Mouse (Mus musculus) natural killer cell, adult 2 months (primary cell): Measurements from ENCODE around the gene Plxdc1.

Experiments used
- DNase-seq, 2 experiments: peaks; one replicate each; pipeline ENCODE4 v3.0.0; 2022; ENCODE audit warnings: low spot score in 2 of 2

Plxdc1 gene

GRCm38 (mm10) chr11:97913111-97913510 is 73.1 kb downstream of the Plxdc1 start:
- no peak for DNase-seq

- no peak for DNase-seq
These were observed 77.5 kb downstream of the Plxdc1 start for GRCm38 (mm10) chr11:97908634-97909348.

GRCm38 (mm10) chr11:97907935-97908334 is 78.3 kb downstream of the Plxdc1 start:
- no peak for DNase-seq

- DNase-seq: no peak
These were observed 79.3 kb downstream of the Plxdc1 start for GRCm38 (mm10) chr11:97906905-97907304.

GRCm38 (mm10) chr11:97905941-97906340 is 80.3 kb downstream of the Plxdc1 start:
- no peak for DNase-seq

- DNase-seq: no peak
These were observed 80.7 kb downstream of the Plxdc1 start for GRCm38 (mm10) chr11:97905540-97905939.

GRCm38 (mm10) chr11:97904801-97905200 is 81.4 kb downstream of the Plxdc1 start:
- DNase-seq: no peak

GRCm38 (mm10) chr11:97901806-97902205 is 84.4 kb downstream of the Plxdc1 start:
- no peak for DNase-seq

GRCm38 (mm10) chr11:97899822-97900221 is 86.4 kb downstream of the Plxdc1 start:
- peak; percentile 75 to 85 for DNase-seq

GRCm38 (mm10) chr11:97897568-97898185 is 88.6 kb downstream of the Plxdc1 start:
- no peak for DNase-seq

GRCm38 (mm10) chr11:97896655-97897054 is 89.6 kb downstream of the Plxdc1 start:
- no peak for DNase-seq

- no peak for DNase-seq
These were observed 94.4 kb downstream of the Plxdc1 start for GRCm38 (mm10) chr11:97891821-97892220.

GRCm38 (mm10) chr11:97885296-97885915 is 100.8 kb downstream of the Plxdc1 start:
- DNase-seq: no peak

GRCm38 (mm10) chr11:97884601-97885185 is 101.6 kb downstream of the Plxdc1 start:
- DNase-seq: no peak

GRCm38 (mm10) chr11:97883918-97884600 is 102.2 kb downstream of the Plxdc1 start, which contains the start of gene Fbxo47:
Fbxo47 (minus strand) TSS chr11:97884154.
- DNase-seq: peak; percentile 95 to 97

GRCm38 (mm10) chr11:97883542-97883917 is 102.7 kb downstream of the Plxdc1 start:
- DNase-seq: peak; percentile 81 to 86

GRCm38 (mm10) chr11:97880362-97880761 is 105.9 kb downstream of the Plxdc1 start:
- DNase-seq: no peak

GRCm38 (mm10) chr11:97877341-97877740 is 108.9 kb downstream of the Plxdc1 start:
- no peak for DNase-seq

GRCm38 (mm10) chr11:97874396-97874795 is 111.8 kb downstream of the Plxdc1 start:
- DNase-seq: no peak
